Mouse (Mus musculus) C2C12 (cell line): ENCODE measurements around the gene Aknad1. TPM values are rescaled to one million over a fixed set of nuclear protein-coding genes. Genes with fewer than 3 reads are reported as not detected.

Experiments used
- H3K27me3 ChIP-seq: one replicate; pipeline ENCODE4 v1.6.1; 2011; ENCODE audit not compliant: control insufficient read depth, insufficient read depth, insufficient read length
- H3K36me3 ChIP-seq: one replicate; pipeline ENCODE4 v1.6.1; 2011; ENCODE audit not compliant: control insufficient read depth, insufficient read depth
- H3K4me3 ChIP-seq: one replicate; pipeline ENCODE4 v1.5.1; 2011; ENCODE audit warnings: mild to moderate bottlenecking, control low read depth; ENCODE audit not compliant: poor library complexity, insufficient read depth, severe bottlenecking
- H3K79me2 ChIP-seq: one replicate; pipeline ENCODE4 v1.6.1; 2011; ENCODE audit not compliant: control insufficient read depth, insufficient read depth
- H3K79me3 ChIP-seq: one replicate; pipeline ENCODE4 v1.6.1; 2011; ENCODE audit warnings: low read depth, control low read depth
- H3ac ChIP-seq: one replicate; pipeline ENCODE3; 2011; ENCODE audit warnings: low read depth; ENCODE audit not compliant: control insufficient read depth, insufficient read length
- CEBPB ChIP-seq: IDR thresholded peaks from one replicate; pipeline ENCODE4 v1.6.1; 2011; ENCODE audit warnings: low read depth, mild to moderate bottlenecking, control low read depth, moderate library complexity
- CTCF ChIP-seq: IDR thresholded peaks from one replicate; pipeline ENCODE4 v1.5.1; 2011; ENCODE audit not compliant: control insufficient read depth, insufficient read depth, insufficient read length
- FOSL1 ChIP-seq: IDR thresholded peaks from one replicate; pipeline ENCODE4 v1.8.0; 2011; ENCODE audit warnings: mild to moderate bottlenecking, low read length; ENCODE audit not compliant: poor library complexity, insufficient read depth, severe bottlenecking
- MAX ChIP-seq: IDR thresholded peaks from one replicate; pipeline ENCODE4 v1.6.1; 2011; ENCODE audit warnings: mild to moderate bottlenecking, control low read depth
- MYOD1 ChIP-seq: IDR thresholded peaks from one replicate; pipeline ENCODE4 v1.6.1; 2011; ENCODE audit warnings: low read depth; ENCODE audit not compliant: control insufficient read depth, insufficient read length
- MYOG ChIP-seq: IDR thresholded peaks from one replicate; pipeline ENCODE4 v1.6.1; 2011; ENCODE audit not compliant: control insufficient read depth, insufficient read length; ENCODE audit errors: extremely low read depth
- USF1 ChIP-seq: IDR thresholded peaks from one replicate; pipeline ENCODE4 v1.6.1; 2011; ENCODE audit warnings: low read depth, mild to moderate bottlenecking, control low read depth, moderate library complexity
- long read RNA-seq, 2 experiments: library from polyadenylated mRNA; unstranded; transcript quantifications; one replicate each; pipeline ENCODE4 v2.0.0; 2019 to 2020
- polyA plus RNA-seq: library from polyadenylated mRNA; unstranded; fragments of >200 nt; fragmentation: generic; extraction: Trizol; gene quantifications from one replicate; pipeline ENCODE4 v1.2.1, GENCODE M21; 2012; ENCODE audit warnings: missing spikeins

Gene Aknad1
- polyA plus RNA-seq: 0.20 TPM
- long read RNA-seq, experiment 1, partial matches to known transcripts: 1 of 1 reads
- long read RNA-seq, experiment 1, other reads (novel, unspliced or antisense): 0 of 1 reads
- long read RNA-seq, experiment 2: 0 reads

GRCm38 (mm10) chr3:108739045-108739708 lies at the start of gene Aknad1:
Gene Aknad1 (plus strand): TSS chr3:108739658.
- no peak within 1 kb of the TSS for H3K4me3 ChIP-seq
- TF ChIP-seq FOSL1: no peak
- no peak for TF ChIP-seq MYOD1
- TF ChIP-seq CTCF: no peak
- TF ChIP-seq MYOG: no peak
- TF ChIP-seq CEBPB: no peak
- TF ChIP-seq USF1: no peak
- TF ChIP-seq MAX: no peak
- H3ac ChIP-seq: no peak within 1 kb of the TSS
- H3K27me3 ChIP-seq: no peaks in the 10 kb centered on the region
- H3K36me3 ChIP-seq: no peaks in the 10 kb centered on the region
- H3K79me2 ChIP-seq: no peaks in the 10 kb centered on the region
- H3K79me3 ChIP-seq: no peaks in the 10 kb centered on the region

- no peaks in the 10 kb centered on the region for H3K79me2 ChIP-seq
- H3K36me3 ChIP-seq: peaks cover 55% of the 10 kb centered on the region
- no peak overlapping the region for H3ac ChIP-seq
- TF ChIP-seq CTCF: no peak
- TF ChIP-seq MYOG: no peak
- TF ChIP-seq MYOD1: no peak
- no peak for TF ChIP-seq MAX
- no peak for TF ChIP-seq USF1
- TF ChIP-seq CEBPB: no peak
- H3K4me3 ChIP-seq: no peak overlapping the region
- H3K27me3 ChIP-seq: no peaks in the 10 kb centered on the region
- no peaks in the 10 kb centered on the region for H3K79me3 ChIP-seq
Measured at GRCm38 (mm10) chr3:108689979-108690378, 49.5 kb upstream of the Aknad1 start.

- H3K36me3 ChIP-seq: peaks cover 58% of the 10 kb centered on the region
- no peak overlapping the region for H3ac ChIP-seq
- no peaks in the 10 kb centered on the region for H3K27me3 ChIP-seq
- TF ChIP-seq CEBPB (no peak), MYOG (no peak), MAX (no peak), MYOD1 (no peak), FOSL1 (no peak), USF1 (no peak), CTCF (no peak)
- H3K4me3 ChIP-seq: no peak overlapping the region
- H3K79me3 ChIP-seq: no peaks in the 10 kb centered on the region
- no peaks in the 10 kb centered on the region for H3K79me2 ChIP-seq
Measured at GRCm38 (mm10) chr3:108694321-108694720, 45.1 kb upstream of the Aknad1 start.

GRCm38 (mm10) chr3:108698662-108699061 lies 40.8 kb upstream of the Aknad1 start:
- Histone ChIP-seq H3K79me3 (no peaks in the 10 kb centered on the region), H3K36me3 (peaks cover 76% of the 10 kb centered on the region), H3K4me3 (no peak overlapping the region), H3ac (no peak overlapping the region), H3K27me3 (no peaks in the 10 kb centered on the region), H3K79me2 (no peaks in the 10 kb centered on the region)
- TF ChIP-seq CEBPB: no peak
- TF ChIP-seq MYOG: no peak
- no peak for TF ChIP-seq MAX
- TF ChIP-seq FOSL1: no peak
- TF ChIP-seq USF1: no peak
- TF ChIP-seq MYOD1: no peak
- no peak for TF ChIP-seq CTCF

GRCm38 (mm10) chr3:108699786-108700185 lies 39.7 kb upstream of the Aknad1 start:
- Histone ChIP-seq H3K27me3 (no peaks in the 10 kb centered on the region), H3ac (no peak overlapping the region), H3K36me3 (peaks cover 68% of the 10 kb centered on the region), H3K4me3 (no peak overlapping the region), H3K79me2 (peaks cover 9% of the 10 kb centered on the region), H3K79me3 (peaks cover 6% of the 10 kb centered on the region)
- TF ChIP-seq MAX: no peak
- no peak for TF ChIP-seq CEBPB
- TF ChIP-seq MYOD1: no peak
- no peak for TF ChIP-seq MYOG
- TF ChIP-seq USF1: no peak
- no peak for TF ChIP-seq FOSL1
- no peak for TF ChIP-seq CTCF
